Mouse (Mus musculus): ENCODE results near the gene Sh2b3. TPM values are rescaled to one million over a fixed set of nuclear protein-coding genes. Genes with fewer than 3 reads are reported as not detected.
A peak's percentile ranks its signal among the peaks of the same experiment; 100 is the strongest.

Sh2b3 gene
- polyA plus RNA-seq, 1 experiment from 2014 or later, result 26.4 TPM

DNA sequence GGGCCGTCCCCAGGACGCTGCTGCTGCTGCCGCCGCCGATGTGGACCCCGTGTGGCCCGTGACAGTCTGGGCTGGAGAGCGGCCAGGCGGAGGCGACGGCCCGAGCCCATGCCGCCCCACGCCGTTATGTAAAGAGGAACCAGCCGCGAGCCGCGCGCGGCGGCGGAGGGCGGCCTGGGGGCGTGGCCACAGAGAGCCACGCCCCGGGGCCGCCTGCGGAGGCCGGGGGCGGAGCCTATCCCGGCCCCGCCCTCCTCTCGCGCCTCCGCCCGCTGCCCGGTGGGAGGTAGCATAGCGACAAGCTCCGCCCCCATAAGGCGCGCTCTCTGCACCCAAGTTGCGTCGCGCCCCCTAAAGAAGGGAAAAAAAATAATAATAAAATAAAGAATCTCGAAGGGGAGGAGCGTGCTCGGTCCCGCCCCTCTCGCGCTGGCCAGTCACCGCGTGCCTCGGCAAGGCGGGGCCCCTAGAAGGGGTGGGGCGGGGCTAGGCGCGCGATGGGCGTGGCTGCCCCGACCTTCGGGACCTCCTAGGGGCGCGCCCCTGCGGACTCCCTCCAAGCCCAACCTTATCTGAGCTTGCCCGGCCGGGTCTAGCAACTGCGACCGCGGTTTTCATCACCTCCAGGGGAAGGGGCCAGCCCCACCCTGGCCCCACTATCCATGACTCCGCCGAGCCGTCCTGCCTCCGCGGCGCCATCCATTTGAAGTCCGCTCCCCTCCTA is 592 bp downstream of the Sh2b3 start:
- H3K36me3 ChIP-seq (ENCODE audit: insufficient read depth), result no peaks in the 10 kb centered on the region
- under 1% methylated on average over 71 of the region's 77 CpGs for WGBS
- peak overlapping the region; percentile 69 for H3K9ac ChIP-seq
- H3K27me3 ChIP-seq (ENCODE audit: insufficient read depth, low read length), result no peaks in the 10 kb centered on the region; the same call in 1 of the 2 replicates
- DNase-seq (peak; percentile 97), ATAC-seq (ENCODE audit: insufficient read depth) (peak; percentile 81)
- peaks cover 41% of the 10 kb centered on the region for H3K4me1 ChIP-seq (ENCODE audit: insufficient read depth)
- no peak for TF ChIP-seq CTCF (IDR thresholded peaks at IDR 0.05; ENCODE audit: low read depth)
- no peaks in the 10 kb centered on the region for H3K9me3 ChIP-seq (ENCODE audit: low read depth, low read length)
- H3K27ac ChIP-seq (ENCODE audit: low read depth), result peak overlapping the region; percentile 85
- H3K4me3 ChIP-seq (ENCODE audit: low read depth, low read length), result peak overlapping the region; percentile 78
- peak overlapping the region; percentile 85 for H3K4me2 ChIP-seq

DNA sequence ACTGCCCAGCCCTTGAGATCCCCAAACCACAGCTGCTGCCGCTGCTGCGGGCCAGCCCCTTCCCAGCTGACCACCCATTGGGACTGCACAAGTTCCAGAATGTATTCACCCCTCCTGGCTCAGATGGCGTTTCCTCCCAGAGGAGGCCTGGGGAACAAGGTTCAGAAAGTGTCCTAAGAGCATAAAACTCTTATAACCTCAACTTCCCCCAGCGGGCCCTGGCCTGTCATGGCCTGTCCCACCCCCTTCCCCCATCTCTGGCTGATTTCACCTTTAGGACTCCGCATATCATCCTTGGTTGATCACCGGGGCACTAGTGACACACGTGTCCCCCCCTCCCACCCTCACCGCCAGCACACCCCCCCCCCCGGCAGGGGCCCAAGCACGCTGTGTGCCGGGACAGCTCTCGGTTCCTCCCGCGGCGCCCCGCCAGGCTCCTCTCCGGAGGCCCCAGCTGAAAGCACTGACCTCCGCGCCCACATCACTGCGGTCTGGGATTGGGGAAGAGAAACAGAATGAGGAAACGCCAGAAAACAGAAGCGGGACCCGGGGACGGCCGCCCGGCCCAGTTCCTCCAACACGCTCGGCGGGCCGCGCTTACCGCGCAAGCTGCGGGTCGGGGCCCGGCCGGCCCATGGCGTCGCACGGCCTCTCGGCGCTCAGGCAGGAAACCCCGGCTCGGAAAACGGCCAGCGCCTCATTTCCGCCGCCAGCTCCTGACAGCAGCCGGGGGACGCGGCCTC is 1.3 kb downstream of the Sh2b3 start:
- Histone ChIP-seq H3K4me1 (ENCODE audit: insufficient read depth) (peaks cover 41% of the 10 kb centered on the region), H3K4me3 (ENCODE audit: low read depth, low read length) (peak overlapping the region; percentile 78), H3K36me3 (ENCODE audit: insufficient read depth) (no peaks in the 10 kb centered on the region), H3K27ac (ENCODE audit: low read depth) (peak overlapping the region; percentile 85; the same call in 1 of the 2 replicates), H3K4me2 (peak overlapping the region; percentile 85), H3K9ac (peak overlapping the region; percentile 69), H3K9me3 (ENCODE audit: low read depth, low read length) (no peaks in the 10 kb centered on the region), H3K27me3 (ENCODE audit: insufficient read depth, low read length) (no peaks in the 10 kb centered on the region; the same call in 1 of the 2 replicates)
- under 1% methylated on average over 51 of the region's 51 CpGs for WGBS
- TF ChIP-seq CTCF (IDR thresholded peaks at IDR 0.05; ENCODE audit: low read depth), result no peak
- peak; percentile 46 for DNase-seq
- no peak for ATAC-seq (ENCODE audit: insufficient read depth)

DNA sequence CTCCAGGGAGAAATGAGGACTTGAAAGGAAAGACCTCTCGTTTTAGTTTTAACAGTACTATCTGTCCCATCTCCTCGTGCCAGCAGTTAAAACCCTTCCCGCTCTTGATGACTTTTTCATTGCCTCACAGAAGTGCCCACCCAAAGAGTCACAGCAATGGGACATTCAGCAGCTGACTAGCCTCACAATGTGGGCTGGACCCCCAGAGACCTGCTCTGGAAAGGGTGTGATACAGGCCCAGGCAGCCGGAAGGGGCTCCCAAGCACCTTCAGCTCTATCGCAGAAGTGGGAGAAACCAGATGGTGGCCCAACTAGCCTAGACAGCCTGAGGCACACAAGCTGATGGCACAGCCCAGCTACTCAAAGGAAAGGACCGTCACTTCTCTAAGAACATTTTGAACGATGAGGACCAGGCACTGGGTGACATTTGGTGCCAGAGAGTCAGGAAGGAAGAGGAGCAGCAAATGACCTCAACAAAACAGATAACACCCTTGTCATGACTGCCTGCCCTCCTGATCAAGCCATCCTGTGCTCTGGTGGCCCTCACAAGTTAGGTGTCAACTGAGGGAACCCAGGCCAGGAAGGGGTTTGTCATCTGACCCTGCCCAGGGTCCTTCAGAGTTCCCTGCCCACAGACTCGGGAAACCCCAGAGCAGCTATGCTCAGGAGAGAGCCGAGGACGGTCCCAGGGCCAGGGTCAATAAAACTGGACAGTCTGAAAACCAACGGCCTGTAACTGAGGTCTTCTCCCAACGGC is 2.3 kb downstream of the Sh2b3 start:
- no peak overlapping the region for H3K27ac ChIP-seq (ENCODE audit: low read depth)
- H3K9me3 ChIP-seq (ENCODE audit: low read depth, low read length), result no peaks in the 10 kb centered on the region
- peak overlapping the region; percentile 78 for H3K4me3 ChIP-seq (ENCODE audit: low read depth, low read length)
- no peak for TF ChIP-seq CTCF (IDR thresholded peaks at IDR 0.05; ENCODE audit: low read depth)
- ATAC-seq (ENCODE audit: insufficient read depth) (no peak), DNase-seq (no peak)
- no peaks in the 10 kb centered on the region; the same call in 1 of the 2 replicates for H3K27me3 ChIP-seq (ENCODE audit: insufficient read depth, low read length)
- 24% methylated on average over 12 of the region's 12 CpGs for WGBS
- H3K4me2 ChIP-seq, result peak overlapping the region; percentile 85
- H3K9ac ChIP-seq, result peak overlapping the region; percentile 69
- H3K36me3 ChIP-seq (ENCODE audit: insufficient read depth), result no peaks in the 10 kb centered on the region
- H3K4me1 ChIP-seq (ENCODE audit: insufficient read depth), result peaks cover 41% of the 10 kb centered on the region

DNA sequence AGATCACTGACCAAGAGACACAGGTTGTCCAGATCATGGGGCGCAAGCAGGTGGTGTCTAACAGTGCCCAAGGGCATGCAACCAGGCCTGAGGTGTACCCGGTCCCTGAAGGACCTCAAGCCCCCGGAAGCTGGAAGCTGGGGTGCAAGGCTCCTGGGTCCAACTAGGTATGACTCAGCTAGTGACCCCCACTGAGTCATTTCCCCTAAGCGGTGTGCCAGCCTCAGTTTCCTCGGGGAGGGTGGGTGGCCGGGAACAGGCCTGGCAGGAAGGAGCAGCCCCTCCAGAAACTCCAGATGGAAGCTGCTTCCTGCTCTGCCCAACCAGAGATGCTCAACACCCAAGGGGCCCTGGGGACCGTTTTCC is 3.2 kb downstream of the Sh2b3 start:
- Histone ChIP-seq H3K4me3 (ENCODE audit: low read depth, low read length) (peak overlapping the region; percentile 78), H3K4me2 (peak overlapping the region; percentile 85), H3K36me3 (ENCODE audit: insufficient read depth) (no peaks in the 10 kb centered on the region), H3K9ac (no peak overlapping the region), H3K9me3 (ENCODE audit: low read depth, low read length) (no peaks in the 10 kb centered on the region), H3K27ac (ENCODE audit: low read depth) (peak overlapping the region; percentile 48; the same call in 1 of the 2 replicates), H3K27me3 (ENCODE audit: insufficient read depth, low read length) (no peaks in the 10 kb centered on the region; the same call in 1 of the 2 replicates), H3K4me1 (ENCODE audit: insufficient read depth) (peaks cover 41% of the 10 kb centered on the region)
- ATAC-seq (ENCODE audit: insufficient read depth), result no peak
- no peak for DNase-seq
- no peak for TF ChIP-seq CTCF (IDR thresholded peaks at IDR 0.05; ENCODE audit: low read depth)
- WGBS, result 69% methylated on average over 7 of the region's 7 CpGs

DNA sequence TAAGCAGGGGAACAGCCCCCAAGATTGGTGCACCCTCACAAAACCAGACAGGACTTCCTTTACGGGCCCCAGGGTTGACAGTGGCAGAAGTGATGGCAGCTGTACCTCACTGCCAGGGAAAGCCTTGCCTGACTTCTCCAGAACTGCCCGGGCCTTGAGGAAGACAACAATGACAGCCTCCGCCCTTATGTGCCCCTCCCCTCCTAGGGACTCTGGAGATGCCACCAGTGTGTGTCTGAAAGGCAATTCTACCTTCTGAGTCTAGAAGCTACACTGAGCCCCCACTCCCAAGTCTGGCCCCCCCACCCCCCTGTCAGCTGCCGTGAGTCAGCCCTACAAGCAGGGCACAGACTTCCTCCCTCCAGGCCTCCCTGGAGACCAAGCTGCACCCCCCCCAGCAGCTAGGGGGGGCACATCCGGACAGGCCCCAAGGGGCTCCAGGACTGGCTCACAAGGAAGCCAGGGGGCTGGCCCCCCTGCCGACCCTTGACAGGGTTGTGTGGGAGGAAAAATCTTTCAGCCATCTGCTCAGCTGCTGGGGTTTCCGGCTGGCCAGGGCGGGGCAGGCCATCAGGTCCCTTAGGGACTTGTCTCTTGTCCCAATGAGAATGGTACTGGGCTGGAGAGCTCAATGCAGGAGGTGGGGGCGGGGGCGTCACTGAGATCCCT is 3.7 kb downstream of the Sh2b3 start:
- H3K4me2 ChIP-seq, result peak overlapping the region; percentile 85
- 0 out of 2 replicates have a peak, but pooled peaks cover 1% of the 10 kb centered on the region for H3K36me3 ChIP-seq (ENCODE audit: insufficient read depth)
- H3K27me3 ChIP-seq (ENCODE audit: insufficient read depth, low read length), result no peaks in the 10 kb centered on the region; the same call in 1 of the 2 replicates
- H3K4me3 ChIP-seq (ENCODE audit: low read depth, low read length), result peak overlapping the region; percentile 78
- 0 out of 2 replicates have a peak, but pooled peaks have one; percentile 3 for ATAC-seq (ENCODE audit: insufficient read depth)
- 37% methylated on average over 10 of the region's 10 CpGs for WGBS
- H3K27ac ChIP-seq (ENCODE audit: low read depth), result peak overlapping the region; percentile 48; the same call in 1 of the 2 replicates
- H3K9me3 ChIP-seq (ENCODE audit: low read depth, low read length), result no peaks in the 10 kb centered on the region
- no peak for TF ChIP-seq CTCF (IDR thresholded peaks at IDR 0.05; ENCODE audit: low read depth)
- no peak overlapping the region for H3K9ac ChIP-seq
- peak; percentile 76 for DNase-seq
- peaks cover 41% of the 10 kb centered on the region for H3K4me1 ChIP-seq (ENCODE audit: insufficient read depth)

DNA sequence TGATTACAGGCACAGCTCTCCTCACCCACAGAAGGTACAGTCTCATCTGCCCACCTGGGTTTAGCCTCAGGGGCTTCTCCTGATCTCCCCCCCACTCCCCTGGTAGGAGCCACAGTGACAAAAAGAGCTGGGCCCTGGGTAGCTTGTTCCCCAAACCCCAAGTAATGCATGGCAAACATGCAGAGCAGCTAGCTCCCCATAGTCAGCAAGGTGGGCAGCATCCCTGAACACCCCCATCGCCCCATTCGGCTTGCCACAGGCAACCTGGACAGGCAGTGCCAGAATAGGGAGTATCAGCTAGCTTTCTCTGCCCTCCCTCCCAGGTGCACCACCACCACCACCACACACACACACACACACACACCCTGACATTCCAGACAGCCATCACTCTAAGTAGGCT is 4.3 kb downstream of the Sh2b3 start:
- Histone ChIP-seq H3K9me3 (ENCODE audit: low read depth, low read length) (no peaks in the 10 kb centered on the region), H3K27me3 (ENCODE audit: insufficient read depth, low read length) (peaks cover 5% of the 10 kb centered on the region), H3K4me1 (ENCODE audit: insufficient read depth) (peaks cover 40% of the 10 kb centered on the region), H3K4me2 (peak overlapping the region; percentile 85), H3K36me3 (ENCODE audit: insufficient read depth) (peaks cover 7% of the 10 kb centered on the region), H3K27ac (ENCODE audit: low read depth) (peak overlapping the region; percentile 28; the same call in 1 of the 2 replicates), H3K4me3 (ENCODE audit: low read depth, low read length) (no peak overlapping the region), H3K9ac (no peak overlapping the region)
- TF ChIP-seq CTCF (IDR thresholded peaks at IDR 0.05; ENCODE audit: low read depth), result no peak
- no peak for ATAC-seq (ENCODE audit: insufficient read depth)
- WGBS, result 72% methylated on average over 2 of the region's 2 CpGs
- no peak for DNase-seq

All from lung, embryonic 14.5 days (tissue).